Mouse (Mus musculus) cerebellum, adult 9-10 months (tissue): ENCODE measurements around the gene Pilra.
"Not testable (repeated sequence)": the region's sequence is repeated elsewhere in the genome, so short reads cannot be mapped to it uniquely, and the experiment has no call there.

Source experiments
- DNase-seq: peaks from one replicate; pipeline ENCODE4 v3.0.0; 2022

The Pilra gene

DNA sequence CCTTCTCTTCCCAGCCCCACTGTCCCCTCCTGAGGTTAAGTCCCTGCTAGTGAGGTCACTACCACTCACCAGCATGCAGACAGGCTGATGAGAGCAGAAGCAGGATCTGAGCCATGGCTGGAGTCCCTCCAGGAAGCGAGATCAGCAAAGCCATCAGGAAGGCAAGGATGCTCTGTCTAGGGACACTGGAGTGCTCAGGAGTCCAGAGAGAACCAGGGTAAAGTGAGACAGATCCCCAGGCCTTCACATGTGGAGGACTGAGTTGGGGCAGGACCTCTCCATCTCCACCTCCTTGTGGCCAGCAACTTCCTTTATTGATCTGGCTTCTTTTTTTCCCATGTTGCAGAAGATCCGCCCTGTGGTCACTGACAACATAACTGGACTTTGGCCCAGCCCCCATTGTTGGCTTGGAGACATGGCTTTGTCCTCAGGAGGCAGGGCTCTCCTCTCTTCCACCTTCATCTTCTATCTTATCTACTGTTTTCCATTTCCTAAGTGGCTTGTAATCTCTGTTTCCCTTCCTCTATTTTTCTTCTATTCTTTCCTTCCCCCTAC is at the start of gene Pilra:
Pilra (minus strand) TSS at position 316 of the 555 bp plus-strand sequence.
- not testable (repeated sequence) for DNase-seq

- no peak for DNase-seq
Measured at GRCm38 (mm10) chr5:137883345-137883744, 47.3 kb upstream of the Pilra start.

- DNase-seq: no peak
Measured at GRCm38 (mm10) chr5:137882922-137883321, 46.8 kb upstream of the Pilra start.

GRCm38 (mm10) chr5:137877860-137878259 is 41.8 kb upstream of the Pilra start:
- no peak for DNase-seq

GRCm38 (mm10) chr5:137875054-137875453 is 39.0 kb upstream of the Pilra start:
- DNase-seq: no peak

DNA sequence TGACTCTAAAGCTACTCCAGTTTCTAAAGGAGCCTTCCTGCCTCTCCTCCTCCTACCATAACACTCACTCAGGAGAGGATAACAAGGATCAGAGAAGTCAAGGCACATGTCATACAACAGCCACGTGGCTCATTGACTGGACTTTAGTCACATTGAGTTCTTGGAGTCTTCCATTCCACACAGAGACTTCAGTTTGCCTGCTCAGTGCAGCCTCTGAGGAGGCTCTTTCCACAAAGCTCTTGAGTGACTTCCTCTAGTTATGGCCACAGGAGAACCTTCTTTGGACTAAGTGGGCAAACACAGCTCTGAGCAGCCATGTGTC is 36.3 kb upstream of the Pilra start:
- not testable (repeated sequence) for DNase-seq

- not testable (repeated sequence) for DNase-seq
Measured at GRCm38 (mm10) chr5:137871644-137872380, 35.7 kb upstream of the Pilra start, which contains the start of gene Pilrb2. Pilrb2 (minus strand) TSS chr5:137871815.

- DNase-seq: not testable (repeated sequence)
Measured at GRCm38 (mm10) chr5:137868600-137868999, 32.5 kb upstream of the Pilra start.

DNA sequence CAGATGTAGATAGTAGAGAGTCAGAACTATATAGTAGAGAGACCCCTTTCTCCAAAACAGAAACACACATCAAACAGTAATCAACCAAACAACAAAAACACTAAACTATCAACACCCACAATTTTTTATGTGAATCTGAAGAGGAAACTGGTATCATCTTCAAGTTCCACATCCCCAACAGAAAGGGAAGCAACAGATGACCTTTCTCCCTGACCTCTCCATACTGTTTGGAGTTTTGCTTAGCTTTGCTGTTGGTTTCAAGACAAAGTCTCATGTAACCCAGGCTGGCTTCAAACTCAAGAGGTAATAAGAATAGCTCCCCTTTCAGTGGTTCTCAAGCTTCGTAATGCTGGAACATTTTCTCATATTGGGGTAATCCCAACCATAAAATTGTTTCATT is 27.9 kb upstream of the Pilra start:
- not testable (repeated sequence) for DNase-seq

DNA sequence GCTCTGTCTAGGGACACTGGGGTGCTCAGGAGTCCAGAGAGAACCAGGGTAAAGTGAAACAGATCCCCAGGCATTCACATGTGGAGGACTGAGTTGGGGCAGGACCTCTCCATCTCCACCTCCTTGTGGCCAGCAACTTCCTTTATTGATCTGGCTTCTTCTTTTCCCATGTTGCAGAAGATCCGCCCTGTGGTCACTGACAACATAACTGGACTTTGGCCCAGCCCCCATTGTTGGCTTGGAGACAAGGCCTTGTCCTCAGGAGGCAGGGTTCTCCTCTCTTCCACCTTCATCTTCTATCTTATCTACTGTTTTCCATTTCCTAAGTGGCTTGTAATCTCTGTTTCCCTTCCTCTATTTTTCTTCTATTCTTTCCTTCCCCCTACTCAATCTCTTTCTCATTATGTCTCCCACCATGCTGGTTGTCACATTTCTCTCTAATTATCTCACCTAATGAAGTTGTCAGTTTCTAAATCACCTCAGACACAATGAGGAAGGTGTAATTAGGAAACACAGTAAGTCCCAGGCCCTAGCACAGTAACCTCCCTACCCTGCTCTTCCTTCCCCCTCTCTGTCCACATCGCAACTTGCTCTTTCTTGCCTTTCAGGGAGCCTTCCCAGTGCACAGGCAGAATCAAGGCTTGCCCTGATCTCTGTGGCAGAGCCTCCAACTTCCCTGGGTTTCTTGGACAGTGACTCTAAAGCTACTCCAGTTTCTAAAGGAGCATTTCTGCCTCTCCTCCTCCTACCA is 22.1 kb upstream of the Pilra start, which contains the start of gene Pilrb1:
Pilrb1 (minus strand) TSS at position 147 of the 751 bp plus-strand sequence.
- DNase-seq: not testable (repeated sequence)

GRCm38 (mm10) chr5:137856870-137857269 is 20.8 kb upstream of the Pilra start:
- DNase-seq: not testable (repeated sequence)

DNA sequence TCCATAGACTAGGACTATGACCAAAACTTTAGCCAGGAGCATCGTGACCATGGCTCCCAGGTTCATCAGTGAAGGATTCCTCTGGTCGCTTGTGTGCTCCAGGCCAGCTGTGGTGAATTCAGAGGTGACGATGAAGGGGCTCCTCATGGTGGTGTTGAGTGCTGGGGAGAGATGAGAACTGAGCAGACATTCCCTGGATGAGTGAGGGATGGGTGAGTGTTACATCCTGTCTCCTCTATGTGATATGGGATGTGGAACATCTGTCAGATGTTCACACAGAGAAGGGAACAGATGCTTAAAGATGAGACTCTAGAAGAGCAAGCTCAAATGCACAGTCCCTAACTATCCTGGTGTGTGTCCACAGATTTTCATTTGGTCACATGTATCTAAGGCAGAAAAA is 18.8 kb upstream of the Pilra start:
- DNase-seq: not testable (repeated sequence)

GRCm38 (mm10) chr5:137850313-137850712 is 14.2 kb upstream of the Pilra start:
- not testable (repeated sequence) for DNase-seq

GRCm38 (mm10) chr5:137837110-137837509 is 1.0 kb upstream of the Pilra start:
- DNase-seq: not testable (repeated sequence)

- DNase-seq: no peak
Measured at GRCm38 (mm10) chr5:137836611-137837010, 530 bp upstream of the Pilra start.

DNA sequence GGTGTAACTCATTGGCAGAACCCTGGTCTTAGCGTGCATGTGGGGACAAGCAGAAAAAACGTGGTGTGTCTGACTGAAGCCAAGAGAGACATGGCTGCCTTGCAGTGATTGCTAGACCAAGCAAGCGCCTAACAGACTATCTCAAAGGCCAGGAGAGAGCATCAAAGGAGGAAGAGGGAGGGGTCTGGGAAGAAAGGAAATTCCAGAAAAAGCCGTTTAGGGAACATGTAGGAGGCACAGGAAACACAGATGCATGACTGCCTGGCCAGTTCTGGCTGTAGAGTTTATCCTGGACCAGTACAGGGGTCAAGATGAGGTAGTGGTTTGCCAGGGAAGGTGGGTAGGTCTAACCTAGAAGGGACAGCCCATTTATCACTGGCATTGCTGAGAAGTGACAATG is 2.6 kb downstream of the Pilra start:
- DNase-seq: no peak

DNA sequence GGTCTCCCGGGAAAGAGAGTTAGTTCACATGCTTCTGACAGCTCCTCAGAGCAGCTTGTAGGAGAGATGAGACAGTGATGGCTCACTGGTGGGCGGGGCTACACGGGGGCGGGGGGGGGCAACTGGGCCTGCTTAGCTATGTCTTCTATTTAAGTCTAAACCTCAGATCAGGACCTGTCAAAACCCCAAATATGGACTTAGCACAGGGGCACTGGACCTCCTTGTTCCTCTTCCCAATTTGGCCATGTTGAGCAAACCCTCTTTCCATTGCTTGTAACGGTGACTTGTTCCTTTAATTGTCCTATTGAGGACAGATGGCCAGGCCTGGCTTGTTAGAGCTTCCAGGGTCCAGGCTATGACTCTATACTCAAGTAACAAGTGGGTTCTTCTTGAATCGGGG is 4.6 kb downstream of the Pilra start:
- DNase-seq: no peak

DNA sequence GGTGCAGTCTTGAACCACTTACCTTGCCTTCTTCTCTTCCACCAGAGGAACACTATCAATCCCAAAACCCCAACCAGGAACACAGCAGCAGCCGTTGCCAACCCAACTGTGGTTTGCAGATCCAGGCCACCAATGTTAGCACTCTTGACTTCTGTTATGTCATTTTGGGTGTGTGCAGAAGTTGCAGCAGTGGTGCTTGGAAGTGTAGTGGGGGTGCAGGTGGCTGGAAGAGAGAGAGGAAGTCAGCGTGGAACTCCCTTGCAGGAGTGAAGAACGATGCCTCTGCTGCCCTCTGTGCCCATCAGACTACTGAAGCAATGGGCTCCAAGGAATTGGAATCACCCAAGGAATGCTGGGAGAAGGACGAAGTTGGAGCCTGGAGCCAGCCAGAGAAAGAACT is 5.0 kb downstream of the Pilra start:
- no peak for DNase-seq

GRCm38 (mm10) chr5:137830238-137830637 is 5.8 kb downstream of the Pilra start:
- DNase-seq: no peak

DNA sequence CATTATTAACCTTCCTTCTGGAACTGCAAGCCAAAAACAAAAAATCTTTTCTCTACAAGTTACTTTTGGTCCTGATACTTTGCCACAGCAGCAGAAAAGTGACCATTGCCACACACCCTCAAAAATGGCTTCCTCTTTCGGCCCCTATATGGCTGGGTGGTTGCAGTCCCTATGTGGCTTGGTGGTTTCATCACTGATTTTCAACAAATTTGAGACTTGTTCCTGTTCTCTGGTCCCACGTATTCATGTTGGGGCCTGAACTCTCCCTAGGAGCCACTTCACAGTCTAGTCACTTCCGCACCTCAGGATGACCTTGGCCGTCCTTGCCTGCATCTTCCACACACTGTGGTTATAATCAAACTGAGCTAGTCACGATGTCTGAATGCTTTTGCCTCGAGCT is 7.4 kb downstream of the Pilra start:
- DNase-seq: no peak

DNA sequence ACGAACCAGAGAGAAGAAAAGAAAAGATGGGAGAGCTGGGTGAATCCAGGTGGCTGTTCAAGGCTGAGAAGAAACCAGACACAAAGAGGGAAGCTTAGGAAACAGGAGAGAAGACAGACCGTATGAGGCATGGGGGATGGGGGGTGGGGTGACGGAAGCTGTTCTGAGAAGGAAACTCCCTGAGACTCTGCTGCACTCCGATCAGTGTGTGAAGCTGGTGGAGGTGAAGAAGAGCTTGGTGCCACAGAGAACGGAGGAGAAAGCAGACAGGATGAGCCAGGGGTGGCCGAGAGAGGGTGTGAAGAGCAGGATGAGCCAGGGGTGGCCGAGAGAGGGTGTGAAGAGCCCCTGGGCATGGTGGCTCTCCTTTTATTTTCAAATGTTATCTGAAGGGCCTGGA is 9.7 kb downstream of the Pilra start:
- no peak for DNase-seq

DNA sequence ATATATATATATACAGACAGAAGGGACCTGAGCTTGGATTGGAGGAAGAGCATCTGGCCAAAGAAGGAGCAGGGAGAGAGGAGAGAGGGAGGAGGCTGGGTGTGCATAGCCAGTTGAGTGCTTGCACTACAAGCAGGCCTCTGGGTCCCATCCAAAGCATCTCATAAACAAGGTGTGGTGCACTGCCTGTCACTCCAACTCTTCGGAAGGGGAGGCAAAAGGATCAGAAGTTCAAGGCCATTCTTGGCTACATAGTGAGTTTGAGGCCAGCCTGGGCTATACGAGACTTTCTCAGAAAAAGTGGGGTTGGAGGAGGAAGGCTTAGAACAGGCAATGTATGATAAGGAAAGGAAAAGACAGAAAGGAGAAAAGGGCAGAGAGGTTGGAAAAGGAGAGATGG is 10.1 kb downstream of the Pilra start:
- DNase-seq: no peak

DNA sequence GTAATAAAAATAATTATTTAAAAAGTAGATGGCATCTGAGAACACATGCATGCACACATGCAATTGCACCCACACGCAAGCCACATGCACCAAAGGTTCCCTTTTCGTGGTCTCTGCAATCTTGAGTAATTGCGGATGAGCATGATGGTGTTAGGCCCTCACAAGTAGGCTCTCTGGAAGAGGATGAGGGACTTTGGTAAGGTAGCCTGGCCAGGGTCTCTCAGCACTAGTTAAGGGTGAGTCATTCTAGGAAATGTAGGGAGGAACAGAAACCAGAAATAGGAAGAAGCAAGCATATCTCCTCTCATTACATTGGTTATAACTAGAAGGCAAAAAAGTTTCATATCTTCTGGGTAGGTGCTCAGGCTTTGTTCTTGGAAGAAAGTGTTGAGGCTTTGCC is 11.1 kb downstream of the Pilra start:
- no peak for DNase-seq

DNA sequence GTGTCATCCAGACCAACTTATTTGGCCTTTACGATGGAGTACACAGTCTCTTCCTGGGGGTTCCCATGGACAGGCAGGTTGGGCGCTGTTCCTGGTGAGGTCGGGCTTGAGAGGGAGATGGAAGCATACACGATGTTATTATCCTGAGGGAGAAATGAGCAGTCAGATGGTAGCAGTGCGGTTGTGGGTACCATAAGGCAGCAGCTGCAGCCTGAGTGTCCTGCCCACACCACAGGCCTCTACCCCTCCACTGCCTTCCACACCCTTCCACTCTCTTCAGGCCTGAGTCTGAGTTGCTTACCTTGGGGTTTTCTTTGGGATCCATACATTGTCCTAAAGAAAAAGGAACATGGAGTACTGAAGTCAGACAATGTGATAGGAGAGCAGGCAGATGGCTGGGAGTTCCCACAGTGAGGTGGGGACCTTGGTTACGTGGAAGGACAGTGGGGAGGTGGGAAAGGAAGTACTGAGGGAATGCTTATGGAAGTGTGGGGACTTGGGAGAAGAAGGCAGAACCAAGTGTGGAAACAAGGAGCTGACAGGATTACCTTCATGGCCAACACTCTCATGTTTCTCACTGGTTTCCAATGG is 12.5 kb downstream of the Pilra start:
- DNase-seq: no peak
